Mouse (Mus musculus) cerebellum, adult 11 months (tissue): ENCODE data around the gene Ing4.
"Not testable (repeated sequence)": the region's sequence is repeated elsewhere in the genome, so short reads cannot be mapped to it uniquely, and the experiment has no call there.

Experiments used
- DNase-seq: peaks from one replicate; pipeline ENCODE4 v3.0.0; 2022

Gene Ing4

DNA sequence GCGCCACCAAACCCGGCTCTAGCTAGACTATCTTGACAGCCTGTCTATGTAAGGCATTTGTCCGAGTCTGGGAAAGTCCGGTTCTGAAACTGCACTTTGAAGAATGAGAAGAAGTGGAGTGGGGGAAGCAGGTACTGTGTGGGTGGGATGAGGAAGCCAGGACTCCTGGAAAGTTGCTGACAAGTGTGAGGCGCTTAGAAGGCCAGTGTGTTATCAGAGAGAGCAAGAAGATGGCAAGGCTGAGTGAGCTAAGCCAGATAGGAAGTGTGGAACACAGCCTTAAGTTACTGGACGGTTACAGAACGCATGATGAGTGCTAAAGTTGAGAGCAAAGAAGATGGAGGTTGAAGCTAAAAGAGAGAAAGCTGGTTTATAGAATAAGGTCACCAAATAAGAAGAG lies 2.5 kb downstream of the Ing4 start:
- DNase-seq = no peak

DNA sequence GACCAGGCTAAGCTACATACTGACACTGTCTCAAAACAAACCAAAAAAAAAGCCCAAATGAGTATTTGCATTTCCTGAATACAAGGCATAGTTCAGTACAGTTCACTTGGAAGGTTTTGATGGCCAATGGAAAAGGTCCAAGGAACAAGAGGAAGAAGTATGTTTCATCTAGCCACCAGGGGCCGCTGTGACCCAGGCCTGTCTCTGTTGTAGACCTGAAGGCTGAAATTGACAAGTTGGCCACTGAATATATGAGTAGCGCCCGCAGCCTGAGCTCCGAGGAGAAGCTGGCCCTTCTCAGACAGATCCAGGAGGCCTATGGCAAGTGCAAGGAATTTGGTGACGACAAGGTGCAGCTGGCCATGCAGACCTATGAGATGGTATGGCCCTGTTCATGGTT lies 7.1 kb downstream of the Ing4 start:
- DNase-seq = peak; percentile 82

DNA sequence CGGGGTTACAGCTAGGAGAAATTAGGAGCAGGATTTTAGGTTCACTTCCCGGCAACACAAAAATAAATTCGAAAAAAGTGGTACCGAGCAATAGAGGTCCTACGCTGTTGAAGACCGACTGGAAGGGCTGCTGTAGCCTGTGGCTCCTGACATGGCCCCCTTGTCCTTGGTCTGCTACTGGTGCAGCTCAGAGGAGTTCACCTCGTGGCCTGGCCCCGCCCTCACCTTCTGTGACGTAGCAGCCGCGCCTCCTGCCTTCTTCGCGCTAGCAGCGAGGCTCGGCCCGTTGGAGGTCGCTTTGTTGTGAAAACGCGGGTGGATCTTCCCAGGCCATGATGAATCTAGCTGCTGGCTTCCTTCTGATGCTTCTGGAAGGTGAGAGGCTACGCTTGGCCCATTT lies 10.1 kb downstream of the Ing4 start, which contains the start of gene Acrbp:
Gene Acrbp (plus strand): TSS at position 12 of the 400 bp plus-strand sequence.
- no peak for DNase-seq

DNA sequence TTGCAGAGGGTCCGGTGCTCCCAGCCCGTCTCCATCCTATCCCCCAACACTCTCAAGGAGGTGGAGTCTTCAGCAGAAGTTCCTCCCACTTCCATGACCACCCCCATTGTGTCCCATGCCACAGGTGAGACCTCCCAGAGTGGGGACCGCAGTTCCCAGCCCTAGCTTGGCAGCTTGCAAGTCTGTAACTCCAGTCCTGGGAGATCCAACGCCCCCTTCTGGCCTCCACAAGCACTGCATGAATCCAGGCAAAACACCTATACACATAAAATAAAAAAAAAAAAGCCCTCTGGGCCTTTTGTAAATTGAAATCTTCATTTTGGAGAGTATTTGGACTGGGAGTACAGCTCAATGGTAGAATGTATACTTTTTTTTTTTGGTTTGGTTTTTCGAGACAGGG lies 11.7 kb downstream of the Ing4 start:
- DNase-seq = no peak

DNA sequence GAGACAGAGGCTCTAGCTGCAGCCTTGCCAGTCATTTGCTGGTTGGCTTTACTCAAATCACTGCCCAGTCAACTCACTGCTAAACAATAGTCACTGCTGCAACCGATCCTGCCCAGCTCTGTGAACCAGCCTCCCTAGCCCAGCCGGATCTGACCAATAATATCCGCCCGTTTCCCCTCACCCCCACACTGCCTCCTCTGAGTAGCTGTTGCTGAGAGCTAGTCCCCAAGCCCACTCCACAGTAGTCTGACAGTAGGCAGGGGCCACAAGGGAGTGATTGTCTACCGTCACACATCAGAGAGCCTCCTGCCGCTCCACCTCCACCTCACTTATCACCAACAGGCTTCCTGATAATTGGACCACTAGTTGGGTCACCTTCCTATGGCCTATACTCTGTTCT lies 21.9 kb downstream of the Ing4 start:
- no peak for DNase-seq

DNA sequence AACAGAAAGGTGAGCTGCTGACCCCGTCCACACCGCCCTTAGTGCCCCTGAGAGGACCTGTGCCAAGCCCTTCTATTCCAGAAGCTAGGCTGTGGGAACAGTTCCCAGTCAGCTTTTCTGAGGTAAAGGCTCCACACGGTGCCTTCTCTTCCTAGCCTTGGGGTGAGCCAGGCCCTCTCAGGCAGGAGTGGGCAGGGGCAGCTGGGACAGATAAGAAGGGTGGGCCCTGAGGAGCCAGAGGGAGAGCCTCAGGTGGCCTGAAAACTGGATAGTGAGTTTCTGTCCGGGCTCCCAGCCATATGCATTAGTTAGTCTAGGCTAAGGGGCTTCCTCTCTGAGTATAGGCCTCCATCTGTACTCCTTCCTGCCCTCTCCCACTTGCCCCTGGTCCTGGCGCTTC lies 23.0 kb downstream of the Ing4 start:
- no peak for DNase-seq

DNA sequence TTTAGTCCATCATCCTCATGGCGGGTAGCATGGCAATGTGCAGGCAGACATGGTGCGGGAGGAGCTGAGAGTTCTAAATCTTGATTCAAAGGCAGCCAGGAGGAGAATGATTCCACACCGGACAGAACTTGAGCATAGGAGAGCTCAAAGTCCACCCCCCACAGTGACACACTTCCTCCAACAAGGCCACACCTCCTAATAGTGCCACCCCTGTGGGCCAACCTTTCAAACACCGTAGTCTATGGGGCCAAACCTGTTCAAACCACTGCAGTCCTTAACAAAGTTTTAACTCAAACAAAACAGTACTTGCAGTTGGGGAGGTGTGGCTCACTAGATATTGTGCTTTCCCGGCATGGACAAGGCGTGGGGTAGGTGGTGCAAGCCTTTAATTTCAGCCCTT lies 24.3 kb downstream of the Ing4 start:
- no peak for DNase-seq

DNA sequence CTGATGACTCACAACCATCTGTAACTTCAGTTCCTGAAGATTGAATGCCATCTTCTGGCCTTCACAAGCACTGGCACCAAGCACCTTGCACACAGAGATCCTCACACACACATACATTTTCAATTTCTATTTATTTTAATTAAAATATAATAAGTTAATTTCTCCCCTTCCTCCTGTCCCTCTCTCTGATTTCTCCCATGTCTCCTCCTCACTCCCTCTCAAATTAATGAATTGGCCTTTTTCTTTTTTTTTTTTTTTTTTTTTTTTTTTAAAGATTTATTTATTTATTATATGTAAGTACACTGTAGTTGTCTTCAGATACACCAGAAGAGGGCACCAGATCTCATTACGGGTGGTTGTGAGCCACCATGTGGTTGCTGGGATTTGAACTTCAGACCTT lies 25.7 kb downstream of the Ing4 start:
- not testable (repeated sequence) for DNase-seq

DNA sequence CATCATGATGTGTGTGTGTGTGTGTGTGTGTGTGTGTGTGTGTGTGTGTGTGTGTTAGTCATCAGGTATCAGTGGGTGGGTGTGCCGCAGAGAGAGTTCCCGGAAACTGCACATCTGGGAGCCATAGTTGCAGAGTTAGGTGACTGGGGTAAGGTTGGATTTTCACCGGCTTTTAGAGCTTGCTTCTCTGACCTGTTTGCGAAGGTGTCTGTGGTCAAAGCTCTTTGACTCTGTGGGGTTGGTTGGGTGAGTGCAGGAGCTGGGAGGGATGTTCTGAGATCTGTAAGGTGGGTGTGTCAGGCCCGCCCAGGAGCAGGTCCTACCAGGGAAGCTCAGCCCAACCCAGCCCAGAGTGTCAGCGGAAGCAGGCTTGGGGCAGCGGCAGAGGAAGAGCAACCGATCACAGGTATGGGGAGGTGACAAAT lies 28.0 kb downstream of the Ing4 start, which contains the start of gene Lpar5:
Gene Lpar5 (plus strand): TSS at position 350 of the 425 bp plus-strand sequence.
- no peak for DNase-seq

DNA sequence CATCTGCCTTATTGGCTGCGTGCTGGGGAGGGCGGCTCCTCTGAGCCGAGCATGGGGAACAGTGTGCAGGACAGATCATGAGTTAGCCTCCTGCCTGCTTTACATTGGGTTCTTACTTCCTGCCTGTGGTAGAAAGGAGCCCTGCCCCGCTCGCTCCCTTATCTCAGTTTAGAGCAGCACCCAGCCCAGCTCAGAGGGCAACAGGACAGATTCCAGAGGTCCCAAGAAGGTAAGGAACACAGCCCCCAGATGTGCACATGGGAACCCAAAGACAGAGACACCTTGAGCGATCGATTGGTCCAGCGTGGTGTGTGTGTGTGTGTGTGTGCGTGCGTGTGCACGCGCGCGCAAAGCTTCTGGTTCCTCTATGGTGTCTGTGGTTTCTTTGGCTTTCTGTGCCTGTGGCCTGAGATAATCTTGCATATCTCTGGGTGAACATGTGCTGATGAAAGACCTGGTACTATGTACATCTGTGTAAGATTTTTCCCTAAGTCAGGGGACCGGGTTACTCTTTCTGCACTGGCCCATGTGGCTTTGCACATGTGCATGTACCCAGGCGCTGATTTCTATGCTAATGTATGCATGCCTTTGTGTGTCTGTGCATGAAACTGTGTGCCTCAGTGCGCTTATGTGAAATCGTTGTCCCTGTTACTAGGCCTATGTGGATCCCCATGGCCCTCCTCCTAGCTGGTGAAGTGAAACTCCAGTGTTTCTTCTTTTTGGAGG lies 31.8 kb downstream of the Ing4 start:
- DNase-seq = no peak

DNA sequence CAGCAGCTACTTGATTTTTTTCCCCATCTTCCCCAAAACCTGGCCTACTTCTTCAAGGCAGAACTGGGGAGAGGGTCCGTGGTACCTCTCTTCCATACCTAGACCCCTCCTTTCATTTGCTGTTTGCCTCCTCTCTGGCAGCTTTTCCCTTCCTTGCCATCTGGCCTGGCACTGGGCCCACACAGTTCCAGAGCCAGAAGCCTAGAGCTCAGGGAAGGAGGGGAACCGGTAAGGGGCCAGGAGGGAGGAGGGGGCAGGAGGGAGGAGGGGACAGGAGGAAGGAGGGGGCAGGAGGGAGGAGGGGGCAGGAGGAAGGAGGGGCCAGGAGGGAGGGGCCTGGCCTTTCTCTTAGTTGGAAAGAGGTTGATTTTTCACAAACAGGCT lies 32.3 kb downstream of the Ing4 start:
- DNase-seq = peak; percentile 83

DNA sequence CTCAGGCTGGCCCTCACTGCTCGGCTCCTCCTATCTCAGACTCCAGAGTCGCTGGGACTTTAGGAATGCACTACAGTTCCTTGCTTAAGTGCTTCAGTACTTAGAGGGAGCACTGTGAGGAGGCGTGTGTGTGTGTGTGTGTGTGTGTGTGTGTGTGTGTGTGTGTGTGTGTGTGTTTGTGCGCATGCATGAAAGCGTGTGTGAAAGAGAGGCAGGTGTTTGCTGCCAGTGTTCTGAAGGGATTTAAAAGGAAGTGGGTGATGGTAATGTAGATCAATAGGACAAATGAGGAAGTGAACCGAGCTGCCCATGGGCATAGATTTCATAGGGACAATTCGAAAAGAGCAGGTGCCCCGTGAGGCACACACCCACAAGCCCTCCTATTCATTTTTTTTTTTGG lies 34.3 kb downstream of the Ing4 start:
- no peak for DNase-seq

DNA sequence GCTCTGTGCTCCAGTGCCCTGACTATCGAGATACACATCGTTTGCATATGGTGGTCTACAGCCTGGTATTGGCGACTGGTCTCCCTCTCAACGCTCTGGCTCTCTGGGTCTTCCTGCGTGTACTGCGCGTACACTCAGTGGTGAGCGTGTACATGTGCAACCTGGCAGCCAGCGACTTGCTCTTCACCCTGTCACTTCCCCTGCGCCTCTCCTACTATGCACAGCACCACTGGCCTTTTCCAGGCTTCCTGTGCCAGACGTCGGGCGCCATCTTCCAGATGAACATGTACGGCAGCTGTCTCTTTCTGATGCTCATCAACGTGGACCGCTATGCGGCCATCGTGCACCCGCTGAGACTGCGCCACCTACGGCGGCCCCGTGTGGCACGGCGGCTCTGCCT lies 41.8 kb downstream of the Ing4 start:
- DNase-seq = no peak

DNA sequence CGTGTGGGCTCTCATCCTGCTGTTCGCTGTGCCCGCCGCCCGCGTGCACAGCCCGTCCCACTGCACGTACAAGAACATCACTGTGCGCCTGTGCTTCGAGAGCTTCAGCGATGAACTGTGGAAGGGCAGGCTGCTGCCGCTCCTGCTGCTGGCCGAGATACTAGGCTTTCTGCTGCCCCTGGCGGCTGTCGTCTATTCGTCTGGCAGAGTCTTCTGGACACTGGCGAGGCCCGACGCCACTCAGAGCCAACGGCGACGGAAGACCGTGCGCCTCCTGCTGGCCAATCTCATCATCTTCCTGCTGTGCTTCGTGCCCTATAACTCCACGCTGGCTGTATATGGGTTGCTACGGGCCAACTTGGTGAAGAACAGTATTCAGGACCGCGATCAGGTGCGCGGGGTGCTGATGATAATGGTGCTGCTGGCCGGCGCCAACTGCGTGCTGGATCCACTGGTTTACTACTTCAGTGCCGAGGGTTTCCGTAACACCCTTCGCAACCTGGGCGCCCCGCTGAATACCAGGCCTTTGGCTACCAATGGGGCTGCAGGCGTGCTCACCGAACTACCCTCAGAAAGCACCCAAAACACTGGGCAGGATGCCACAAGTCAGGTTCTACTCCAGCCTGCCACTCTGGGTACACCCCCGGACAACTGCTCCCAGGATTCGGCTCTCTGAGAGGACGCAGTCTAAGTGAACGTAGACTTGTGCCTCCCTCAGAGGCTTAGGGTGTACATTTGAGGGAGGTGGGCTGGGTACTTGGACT lies 42.4 kb downstream of the Ing4 start:
- peak; percentile 83 for DNase-seq

DNA sequence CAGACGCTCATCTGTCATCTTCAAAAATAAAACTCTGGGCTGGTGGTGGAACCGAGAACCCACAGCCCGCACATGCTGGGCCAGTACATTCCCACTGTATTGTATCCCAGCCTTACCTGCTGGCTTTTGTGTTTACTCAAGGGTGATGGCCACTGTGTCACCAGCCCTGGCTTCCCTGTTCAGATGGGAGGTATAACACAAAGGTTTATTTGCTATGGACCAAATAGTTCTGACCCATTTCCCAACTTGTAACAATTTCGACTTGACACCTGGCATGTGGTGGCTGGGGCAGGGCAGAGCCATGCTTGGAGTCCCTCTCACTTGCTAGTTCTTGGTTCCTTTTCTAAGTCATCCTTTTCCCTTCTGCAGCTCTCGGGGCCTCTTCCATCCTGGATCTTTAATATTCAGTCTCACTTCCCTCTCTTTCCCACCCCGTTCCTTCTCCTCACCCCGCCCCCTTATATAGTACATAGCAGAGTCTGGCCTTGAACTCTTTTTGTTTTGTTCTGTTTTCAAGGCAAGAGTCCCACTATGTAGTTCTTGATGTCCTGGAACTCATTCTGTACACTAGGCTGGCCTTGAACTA lies 43.3 kb downstream of the Ing4 start:
- no peak for DNase-seq

DNA sequence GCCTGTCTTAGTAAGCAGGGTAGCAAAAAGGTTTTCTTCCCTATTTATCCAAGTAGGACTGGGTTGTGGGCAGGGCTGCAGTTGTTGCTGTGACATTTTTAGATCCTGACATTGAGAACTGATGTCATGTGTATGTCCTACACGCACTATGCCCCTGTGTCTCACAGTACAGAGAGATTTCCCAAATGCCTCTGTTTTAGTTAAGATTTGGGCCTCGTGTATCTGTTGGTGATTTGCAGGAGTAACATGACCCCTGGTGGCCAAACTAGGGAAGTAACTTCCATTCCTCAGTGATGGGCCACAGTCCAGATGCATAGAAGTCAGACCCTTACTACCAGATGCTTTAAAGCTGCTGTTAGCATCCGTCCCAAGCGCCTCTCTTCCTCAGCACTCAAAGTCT lies 44.9 kb downstream of the Ing4 start:
- DNase-seq = peak; percentile 61

DNA sequence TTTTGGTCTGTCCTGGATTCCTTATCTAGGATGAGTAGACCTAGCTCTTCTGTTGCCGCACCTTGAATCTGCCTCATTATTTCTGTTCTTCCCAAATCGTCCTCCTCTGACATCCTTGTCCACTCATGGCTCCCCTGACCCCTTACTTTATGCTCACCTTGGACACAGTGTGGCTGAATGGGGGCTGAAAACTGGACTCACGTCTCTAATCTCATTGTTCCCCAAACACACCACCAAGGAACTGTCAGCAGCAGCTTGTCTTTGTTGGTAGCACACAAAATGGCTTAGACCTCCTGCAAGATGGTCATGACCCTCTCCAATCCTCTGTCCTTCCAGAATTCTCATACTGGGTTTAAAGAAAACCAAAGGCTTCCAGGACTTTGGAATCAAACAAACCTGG lies 48.4 kb downstream of the Ing4 start:
- no peak for DNase-seq

DNA sequence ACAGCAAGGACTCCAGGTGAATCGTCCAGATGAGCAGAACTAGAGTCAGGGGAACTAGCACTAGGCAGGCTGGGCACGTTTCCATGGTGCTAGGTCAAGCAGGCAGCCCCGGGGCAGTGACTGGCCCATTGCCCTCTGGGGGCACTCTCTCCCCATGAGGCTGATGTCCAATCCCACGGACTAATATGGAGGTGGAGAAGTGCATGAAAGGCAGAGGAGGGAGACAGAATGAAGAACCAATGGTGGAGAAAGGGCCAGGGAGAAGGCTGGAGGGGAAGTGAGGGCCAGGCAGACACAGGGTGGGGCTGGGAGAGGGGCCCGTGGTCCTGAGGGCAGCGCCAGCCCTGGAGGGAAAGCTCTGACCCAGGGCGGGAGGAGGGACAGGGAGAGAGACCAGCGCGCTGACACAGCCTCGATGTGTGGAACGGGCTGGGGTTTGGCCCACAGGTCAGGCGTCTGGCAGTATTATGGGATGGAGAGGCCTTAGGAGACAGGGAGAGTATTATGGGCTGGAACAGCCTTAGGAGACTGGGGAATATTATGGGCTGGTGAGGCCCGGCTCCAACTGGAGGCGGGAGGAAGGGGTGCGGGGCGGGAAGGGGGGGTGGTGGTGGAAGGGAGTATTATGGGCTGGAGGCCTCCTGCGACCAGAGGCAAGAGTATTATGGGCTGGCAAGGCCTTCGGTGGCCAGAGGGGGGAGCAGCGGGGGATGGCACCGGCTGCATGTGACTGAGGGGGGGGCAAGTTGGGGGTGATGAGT lies 49.2 kb downstream of the Ing4 start:
- DNase-seq = peak; percentile 77

DNA sequence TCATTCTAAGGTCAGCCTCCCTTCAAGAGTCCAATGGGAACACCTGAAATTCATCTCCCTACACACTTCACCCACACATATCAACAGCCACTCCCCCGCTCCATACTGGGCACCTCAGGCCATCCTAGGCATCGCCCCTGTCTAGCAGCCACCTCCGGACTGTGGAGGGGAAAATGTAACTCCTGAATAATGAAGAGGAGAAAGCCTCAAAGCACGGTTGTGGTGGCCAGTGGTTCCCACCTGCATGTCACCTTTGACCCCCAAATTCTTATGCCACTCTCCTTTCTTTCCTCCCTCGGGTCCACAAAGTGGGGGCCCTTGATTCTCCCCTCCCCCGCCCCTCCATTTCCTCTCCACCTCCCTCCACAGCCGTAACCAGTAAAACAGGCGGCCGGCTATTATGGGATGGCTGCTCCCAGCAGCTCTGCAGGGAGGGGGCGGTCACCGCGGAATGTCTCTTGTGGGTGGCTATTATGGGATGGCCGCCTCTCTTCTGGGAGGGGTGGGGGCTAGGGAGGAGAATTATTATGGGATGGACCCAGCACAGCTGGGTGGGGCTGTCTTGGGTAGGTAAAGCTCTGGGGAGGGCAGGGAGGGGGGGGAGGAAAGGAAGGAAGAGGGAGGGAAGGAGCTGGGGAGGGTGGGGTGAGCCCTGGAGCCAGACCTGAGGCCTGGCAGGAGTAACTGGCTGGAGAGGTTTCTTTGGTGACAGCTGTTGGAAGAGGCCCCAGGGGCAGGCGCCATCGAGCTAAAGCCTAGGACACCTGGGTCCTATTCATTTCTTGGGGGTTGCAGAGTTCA lies 50.2 kb downstream of the Ing4 start:
- DNase-seq = peak; percentile 76

DNA sequence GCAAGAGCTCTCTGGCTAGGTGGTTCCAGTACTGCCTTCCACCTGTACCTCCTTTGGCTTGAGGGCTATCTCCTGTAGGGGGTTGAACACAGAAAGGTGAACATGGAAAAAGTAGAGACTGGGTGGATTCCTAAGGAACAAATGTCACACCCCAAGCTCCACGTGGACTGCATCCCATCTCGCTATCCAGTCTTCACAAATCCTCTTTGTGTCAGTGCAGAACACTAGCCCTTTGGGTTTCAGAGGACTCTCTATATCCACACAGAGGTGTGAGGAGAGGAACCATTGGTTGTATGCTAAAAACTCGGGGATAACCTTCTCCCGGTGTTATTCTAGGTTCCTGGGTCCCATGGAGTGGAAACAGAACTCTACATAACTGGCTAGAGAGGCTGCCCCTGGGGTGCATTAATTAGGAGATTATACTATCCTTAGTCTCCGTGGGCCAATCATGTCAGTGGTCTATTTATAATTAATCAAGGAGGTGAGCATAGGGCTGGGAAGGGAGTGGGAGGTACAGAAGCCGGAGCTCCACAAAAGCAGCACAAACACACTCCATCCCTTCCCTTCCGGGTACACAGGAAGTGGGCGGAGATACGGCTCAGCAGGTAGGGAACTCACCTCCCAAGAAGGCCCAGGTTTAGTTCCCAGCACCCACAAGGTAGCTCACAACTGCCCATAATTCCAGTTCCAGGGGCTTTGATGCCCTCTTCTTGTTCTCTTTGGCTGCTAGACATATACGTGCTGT lies 51.0 kb downstream of the Ing4 start:
- DNase-seq = no peak

DNA sequence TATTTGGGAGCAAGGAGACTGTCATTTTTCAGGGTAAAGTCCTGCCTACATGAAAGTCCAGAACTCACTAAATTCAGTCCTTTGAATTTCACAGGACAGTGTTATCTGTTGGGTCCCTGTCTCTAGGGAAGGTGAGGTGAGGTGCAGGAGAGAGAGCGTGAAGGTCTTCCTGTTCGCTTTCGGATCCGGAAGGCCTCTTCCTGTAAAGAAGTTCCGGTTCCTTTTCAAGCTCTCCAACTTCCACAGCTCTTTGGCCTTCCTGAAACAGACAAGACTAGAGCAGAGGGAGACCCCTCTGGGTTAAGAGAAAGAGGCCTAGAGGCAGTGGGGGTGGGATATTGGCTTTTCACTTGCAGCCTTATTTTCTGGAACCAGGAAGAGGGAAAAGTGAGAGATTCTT lies 52.8 kb downstream of the Ing4 start:
- no peak for DNase-seq

DNA sequence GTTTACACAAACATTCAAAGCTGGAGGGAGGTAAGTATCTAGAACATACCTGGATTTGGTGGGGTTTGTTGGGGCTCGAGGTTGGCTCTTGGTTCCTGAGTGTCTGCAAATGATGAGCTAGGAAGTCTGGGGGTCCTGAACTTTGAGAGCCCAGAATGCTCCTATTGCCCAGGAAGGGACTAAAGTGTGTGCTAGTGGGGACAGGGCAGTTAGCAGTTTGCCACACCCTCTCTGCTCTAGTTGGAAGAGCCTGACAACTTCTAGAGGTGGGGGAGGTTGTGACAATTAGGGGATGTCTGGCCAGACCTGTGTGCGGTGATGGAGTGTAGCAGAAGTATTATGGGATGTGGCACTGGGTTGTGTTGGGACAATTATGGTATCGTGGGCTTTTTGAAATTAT lies 55.3 kb downstream of the Ing4 start:
- DNase-seq = no peak
